Mouse (Mus musculus) lung, embryonic 16.5 days (tissue): ENCODE measurements around the gene Tulp2. TPM values are rescaled to one million over a fixed set of nuclear protein-coding genes. Genes with fewer than 3 reads are reported as not detected.
A peak's percentile ranks its signal among the peaks of the same experiment; 100 is the strongest.

ENCODE experiments used
- ATAC-seq: fragments of 200-750 bp; cut with Nextera tagmentation; 2 replicates; pipeline ENCODE4 v1.8.0; 2017; ENCODE audit warnings: low read depth, mild to moderate bottlenecking, moderate library complexity
- H3K27ac ChIP-seq: fragments of 300-500 bp; sonication (generic); 2 replicates; pipeline ENCODE4 v1.5.1; 2014; ENCODE audit warnings: mild to moderate bottlenecking, control low read depth, low read length
- H3K27me3 ChIP-seq: fragments of 300-500 bp; sonication (generic); 2 replicates; pipeline ENCODE4 v1.6.1; 2014; ENCODE audit warnings: low read depth, low read length, mixed read lengths; ENCODE audit not compliant: control insufficient read depth, insufficient read depth
- H3K36me3 ChIP-seq: fragments of 300-500 bp; sonication (generic); 2 replicates; pipeline ENCODE4 v1.6.1; 2014; ENCODE audit warnings: low read length; ENCODE audit not compliant: control insufficient read depth, insufficient read depth
- H3K4me1 ChIP-seq: fragments of 300-500 bp; sonication (generic); replicated peaks from 2 replicates; pipeline ENCODE4 v1.6.1; 2014; ENCODE audit warnings: low read length, mixed read lengths; ENCODE audit not compliant: control insufficient read depth, insufficient read depth
- H3K4me2 ChIP-seq: fragments of 300-500 bp; sonication (generic); 2 replicates; pipeline ENCODE4 v1.6.1; 2014; ENCODE audit warnings: low read depth, low read length, control low read depth
- H3K4me3 ChIP-seq: fragments of 300-500 bp; sonication (generic); 2 replicates; pipeline ENCODE4 v1.5.1; 2014; ENCODE audit warnings: mild to moderate bottlenecking, low read length, control low read depth
- H3K9ac ChIP-seq: fragments of 300-500 bp; sonication (generic); 2 replicates; pipeline ENCODE4 v1.6.1; 2014; ENCODE audit warnings: low read length, control low read depth
- H3K9me3 ChIP-seq: fragments of 300-500 bp; sonication (generic); 2 replicates; pipeline ENCODE4 v1.6.1; 2016; ENCODE audit warnings: low read length; ENCODE audit not compliant: control insufficient read depth
- WGBS: fragments of 180-500 bp; shearing (Covaris S2); extraction: QIAGEN DNeasy Blood & Tissue Kit; methylation state at CpG from one replicate; pipeline ENCODE4 v1.1.7; 2014; 5-methylcytosine and 5-hydroxymethylcytosine counted together
- polyA plus RNA-seq: library from polyadenylated mRNA; unstranded; fragments of >200 nt; fragmentation: Nextera tagmentation; extraction: Ambion mirVana; gene quantifications from 2 replicates; pipeline ENCODE4 v1.2.1, GENCODE M21; 2015

Tulp2 gene
- polyA plus RNA-seq = 0.39 and 0.57 TPM in 2 replicates

- peak; percentile 71 for ATAC-seq
- Histone ChIP-seq H3K4me2 (no peak within 1 kb of the TSS), H3K27ac (no peak within 1 kb of the TSS), H3K4me1 (no peaks in the 10 kb centered on the region), H3K36me3 (no peaks in the 10 kb centered on the region), H3K9ac (no peak within 1 kb of the TSS), H3K4me3 (no peak within 1 kb of the TSS), H3K27me3 (no peaks in the 10 kb centered on the region), H3K9me3 (no peaks in the 10 kb centered on the region)
- 53% methylated on average over 15 of the region's 15 CpGs for WGBS
Observed at GRCm38 (mm10) chr7:45481374-45481927, at the start of gene Tulp2. TSS of gene Tulp2 (plus strand) at chr7:45481877.

GRCm38 (mm10) chr7:45433835-45434202 is 47.9 kb upstream of the Tulp2 start:
- Histone ChIP-seq H3K4me1 (peaks cover 33% of the 10 kb centered on the region), H3K9me3 (no peaks in the 10 kb centered on the region), H3K27me3 (no peaks in the 10 kb centered on the region), H3K9ac (peak overlapping the region; percentile 87), H3K4me2 (peak overlapping the region; percentile 87), H3K27ac (peak overlapping the region; percentile 86), H3K36me3 (peaks cover 8% of the 10 kb centered on the region; the same call in 1 of the 2 replicates), H3K4me3 (peak overlapping the region; percentile 88)
- WGBS = under 1% methylated on average over 7 of the region's 7 CpGs
- ATAC-seq = no peak

- peak; percentile 98 for ATAC-seq
- Histone ChIP-seq H3K4me2 (peak within 1 kb of the TSS; percentile 87), H3K4me1 (peaks cover 33% of the 10 kb centered on the region), H3K9ac (peak within 1 kb of the TSS; percentile 89), H3K27ac (peak within 1 kb of the TSS; percentile 92), H3K27me3 (no peaks in the 10 kb centered on the region), H3K36me3 (peaks cover 5% of the 10 kb centered on the region; the same call in 1 of the 2 replicates), H3K4me3 (peak within 1 kb of the TSS; percentile 88), H3K9me3 (no peaks in the 10 kb centered on the region)
- WGBS = under 1% methylated on average over 45 of the region's 45 CpGs
Observed at GRCm38 (mm10) chr7:45434203-45435015, 47.3 kb upstream of the Tulp2 start, which contains the start of gene Gys1. TSS of gene Gys1 (plus strand) at chr7:45434844.

- no peaks in the 10 kb centered on the region for H3K27me3 ChIP-seq
- peak overlapping the region; percentile 92 for H3K27ac ChIP-seq
- WGBS = 1% methylated on average over 16 of the region's 16 CpGs
- peak overlapping the region; percentile 69 for H3K4me3 ChIP-seq
- peaks cover 10% of the 10 kb centered on the region for H3K36me3 ChIP-seq
- peak overlapping the region; percentile 75 for H3K4me2 ChIP-seq
- peak overlapping the region; percentile 89 for H3K9ac ChIP-seq
- H3K9me3 ChIP-seq = no peaks in the 10 kb centered on the region
- ATAC-seq = no peak
- H3K4me1 ChIP-seq = peaks cover 33% of the 10 kb centered on the region
Observed at GRCm38 (mm10) chr7:45435038-45435437, 46.6 kb upstream of the Tulp2 start.

GRCm38 (mm10) chr7:45436444-45436843 is 45.2 kb upstream of the Tulp2 start:
- H3K36me3 ChIP-seq = peaks cover 14% of the 10 kb centered on the region
- peaks cover 33% of the 10 kb centered on the region for H3K4me1 ChIP-seq
- no peaks in the 10 kb centered on the region for H3K27me3 ChIP-seq
- no peak overlapping the region for H3K4me3 ChIP-seq
- H3K9me3 ChIP-seq = no peaks in the 10 kb centered on the region
- H3K27ac ChIP-seq = no peak overlapping the region
- H3K4me2 ChIP-seq = peak overlapping the region; percentile 75
- 79% methylated on average over 5 of the region's 5 CpGs for WGBS
- ATAC-seq = no peak
- peak overlapping the region; percentile 26; the same call in 1 of the 2 replicates for H3K9ac ChIP-seq

GRCm38 (mm10) chr7:45437046-45437445 is 44.6 kb upstream of the Tulp2 start:
- WGBS = 48% methylated on average over 6 of the region's 6 CpGs

GRCm38 (mm10) chr7:45437521-45438276 is 44.0 kb upstream of the Tulp2 start, which contains the start of gene Ruvbl2:
TSS of gene Ruvbl2 (minus strand) at chr7:45438096.
- 22% methylated on average over 19 of the region's 19 CpGs for WGBS
- no peak within 1 kb of the TSS for H3K4me3 ChIP-seq
- no peak for ATAC-seq

More at GRCm38 (mm10) chr7:45437046-45437445, 44.6 kb upstream of the Tulp2 start:
- peaks cover 11% of the 10 kb centered on the region for H3K36me3 ChIP-seq
- no peaks in the 10 kb centered on the region for H3K27me3 ChIP-seq
- no peak overlapping the region for H3K27ac ChIP-seq
- peaks cover 33% of the 10 kb centered on the region for H3K4me1 ChIP-seq
- H3K4me2 ChIP-seq = peak overlapping the region; percentile 16
- no peak for ATAC-seq
- no peak overlapping the region for H3K4me3 ChIP-seq
- H3K9ac ChIP-seq = peak overlapping the region; percentile 35
- H3K9me3 ChIP-seq = no peaks in the 10 kb centered on the region

GRCm38 (mm10) chr7:45443526-45444420 is 37.9 kb upstream of the Tulp2 start:
- Histone ChIP-seq H3K27me3 (no peaks in the 10 kb centered on the region), H3K4me2 (no peak overlapping the region), H3K9me3 (no peaks in the 10 kb centered on the region), H3K27ac (no peak overlapping the region), H3K4me3 (no peak overlapping the region), H3K36me3 (peaks cover 43% of the 10 kb centered on the region), H3K9ac (no peak overlapping the region), H3K4me1 (no peaks in the 10 kb centered on the region; the same call in 1 of the 2 replicates)
- no peak for ATAC-seq
- WGBS = 67% methylated on average over 22 of the region's 22 CpGs

More at GRCm38 (mm10) chr7:45437521-45438276, 44.0 kb upstream of the Tulp2 start, which contains the start of gene Ruvbl2:
- no peak within 1 kb of the TSS for H3K27ac ChIP-seq
- H3K9me3 ChIP-seq = no peaks in the 10 kb centered on the region
- peaks cover 33% of the 10 kb centered on the region for H3K4me1 ChIP-seq
- no peaks in the 10 kb centered on the region for H3K27me3 ChIP-seq
- peak within 1 kb of the TSS; percentile 18 for H3K4me2 ChIP-seq
- peak within 1 kb of the TSS; percentile 35 for H3K9ac ChIP-seq
- H3K36me3 ChIP-seq = peaks cover 11% of the 10 kb centered on the region
